Mouse (Mus musculus): ENCODE data around the gene Nrxn1. TPM values are rescaled to one million over a fixed set of nuclear protein-coding genes. Genes with fewer than 3 reads are reported as not detected.

The Nrxn1 gene
- polyA plus RNA-seq, 2 experiments: 6.3 to 12.2 TPM

DNA sequence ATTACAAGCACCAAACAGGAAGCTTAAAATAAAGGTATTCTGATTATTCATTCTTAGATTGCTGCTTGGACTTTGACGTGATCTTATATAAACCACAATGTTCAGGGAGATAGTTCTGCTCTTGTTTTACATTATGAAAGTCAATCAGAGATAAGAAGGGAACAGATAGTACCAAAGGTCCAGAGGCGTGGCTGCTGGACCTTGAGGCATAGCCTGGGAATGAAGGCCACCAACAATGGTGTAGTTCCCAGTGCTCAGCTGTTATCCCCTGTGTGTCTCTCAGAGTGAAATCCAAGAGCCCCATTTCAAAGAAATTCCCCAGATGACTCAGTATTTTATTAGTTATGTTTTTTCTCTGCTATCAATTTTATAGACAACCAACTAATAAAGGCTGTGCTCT, 294.2 kb downstream of the Nrxn1 start:
- no peaks in the 10 kb centered on the region; the same call in 1 of the 2 replicates for H3K4me1 ChIP-seq (ENCODE audit: control insufficient read depth, insufficient read depth, low read length)
- H3K9me3 ChIP-seq (ENCODE audit: control insufficient read depth, low read length): no peaks in the 10 kb centered on the region
- H3K9ac ChIP-seq (ENCODE audit: low read depth, low read length, severe bottlenecking): no peak overlapping the region
- H3K27ac ChIP-seq (replicated peaks; ENCODE audit: low read depth, low read length): no peak overlapping the region
- no peaks in the 10 kb centered on the region for H3K36me3 ChIP-seq (ENCODE audit: control insufficient read depth, insufficient read depth, low read length)
- no peak overlapping the region for H3K4me3 ChIP-seq (replicated peaks; ENCODE audit: low read length)
- DNase-seq (ENCODE audit: low spot score) (no peak), ATAC-seq (ENCODE audit: low FRiP score, low read depth) (no peak)
- no peak overlapping the region for H3K4me2 ChIP-seq (replicated peaks; ENCODE audit: low read depth, low read length, severe bottlenecking)
- TF ChIP-seq POLR2A (IDR thresholded peaks at IDR 0.05; ENCODE audit: borderline replicate concordance, extremely low read depth, insufficient read depth, insufficient read length): no peak
- no peaks in the 10 kb centered on the region for H3K27me3 ChIP-seq (ENCODE audit: control insufficient read depth, insufficient read depth, low read length)
- 88% methylated on average over 2 of the region's 2 CpGs for whole genome bisulfite sequencing

DNA sequence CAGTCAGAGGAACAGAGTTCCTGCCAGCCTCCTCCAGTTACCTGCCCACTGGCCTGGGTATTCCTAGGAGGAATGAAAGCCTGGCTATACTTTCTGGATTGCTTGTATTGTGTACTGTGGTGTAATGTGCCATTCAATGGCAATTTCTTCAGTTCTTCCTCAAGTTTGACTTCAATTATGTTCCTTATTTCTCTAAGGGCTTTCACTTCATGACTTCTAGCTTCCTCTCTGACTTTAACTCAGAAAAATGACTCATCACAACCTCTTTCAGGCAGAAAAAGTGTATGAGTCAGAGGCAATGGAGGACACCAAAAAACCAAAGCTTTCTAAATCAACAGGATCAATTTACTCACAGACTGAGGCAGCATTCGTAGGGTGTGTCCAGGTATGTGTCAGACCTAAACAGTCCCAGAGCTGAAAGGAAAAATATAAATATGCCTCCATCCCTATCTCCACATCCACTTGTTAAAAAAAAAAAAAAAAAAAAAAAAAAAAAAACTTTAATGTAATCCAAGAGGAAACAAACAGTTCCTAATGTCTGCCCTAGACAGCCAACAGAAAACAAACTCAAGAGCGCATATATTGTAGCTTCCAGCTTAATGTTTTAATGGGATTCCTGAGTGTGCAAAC, 295.1 kb downstream of the Nrxn1 start:
- ATAC-seq (ENCODE audit: low FRiP score, low read depth) (no peak), DNase-seq (ENCODE audit: low spot score) (no peak)
- Histone ChIP-seq H3K36me3 (ENCODE audit: control insufficient read depth, insufficient read depth, low read length) (no peaks in the 10 kb centered on the region), H3K4me2 (replicated peaks; ENCODE audit: low read depth, low read length, severe bottlenecking) (no peak overlapping the region), H3K4me1 (ENCODE audit: control insufficient read depth, insufficient read depth, low read length) (no peaks in the 10 kb centered on the region; the same call in 1 of the 2 replicates), H3K27ac (replicated peaks; ENCODE audit: low read depth, low read length) (no peak overlapping the region), H3K9ac (ENCODE audit: low read depth, low read length, severe bottlenecking) (no peak overlapping the region), H3K9me3 (ENCODE audit: control insufficient read depth, low read length) (no peaks in the 10 kb centered on the region), H3K27me3 (ENCODE audit: control insufficient read depth, insufficient read depth, low read length) (no peaks in the 10 kb centered on the region), H3K4me3 (replicated peaks; ENCODE audit: low read length) (no peak overlapping the region)
- no peak for TF ChIP-seq POLR2A (IDR thresholded peaks at IDR 0.05; ENCODE audit: borderline replicate concordance, extremely low read depth, insufficient read depth, insufficient read length)
- WGBS: 90% methylated on average over 2 of the region's 2 CpGs

DNA sequence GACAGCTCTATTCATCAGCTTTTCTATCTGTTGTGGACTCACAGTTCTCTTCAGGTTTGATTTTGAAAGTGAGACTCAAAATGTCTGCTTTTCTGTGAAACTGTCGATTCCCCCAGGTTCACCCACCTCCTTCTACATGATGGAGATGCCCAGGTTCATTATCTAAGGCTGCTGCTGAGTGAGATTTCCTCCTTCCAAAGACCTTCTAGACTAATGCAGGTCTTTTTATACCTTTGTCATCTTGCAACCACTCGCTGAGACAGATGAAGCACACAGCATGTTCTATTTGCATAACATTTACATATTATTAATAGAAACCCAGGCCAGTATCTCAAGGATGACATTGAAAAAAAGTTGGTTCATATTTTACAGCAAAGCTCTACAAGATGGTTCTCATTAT, 295.9 kb downstream of the Nrxn1 start:
- no peak for DNase-seq (ENCODE audit: low spot score)
- no peak for ATAC-seq (ENCODE audit: low FRiP score, low read depth)
- TF ChIP-seq POLR2A (IDR thresholded peaks at IDR 0.05; ENCODE audit: borderline replicate concordance, extremely low read depth, insufficient read depth, insufficient read length): no peak
- H3K27me3 ChIP-seq (ENCODE audit: control insufficient read depth, insufficient read depth, low read length): no peaks in the 10 kb centered on the region
- no peak overlapping the region for H3K4me3 ChIP-seq (replicated peaks; ENCODE audit: low read length)
- H3K36me3 ChIP-seq (ENCODE audit: control insufficient read depth, insufficient read depth, low read length): no peaks in the 10 kb centered on the region
- no peak overlapping the region for H3K9ac ChIP-seq (ENCODE audit: low read depth, low read length, severe bottlenecking)
- H3K4me1 ChIP-seq (ENCODE audit: control insufficient read depth, insufficient read depth, low read length): no peaks in the 10 kb centered on the region; the same call in 1 of the 2 replicates
- no peak overlapping the region for H3K27ac ChIP-seq (replicated peaks; ENCODE audit: low read depth, low read length)
- WGBS: 69% methylated on average over 2 of the region's 2 CpGs
- H3K4me2 ChIP-seq (replicated peaks; ENCODE audit: low read depth, low read length, severe bottlenecking): no peak overlapping the region
- H3K9me3 ChIP-seq (ENCODE audit: control insufficient read depth, low read length): no peaks in the 10 kb centered on the region

DNA sequence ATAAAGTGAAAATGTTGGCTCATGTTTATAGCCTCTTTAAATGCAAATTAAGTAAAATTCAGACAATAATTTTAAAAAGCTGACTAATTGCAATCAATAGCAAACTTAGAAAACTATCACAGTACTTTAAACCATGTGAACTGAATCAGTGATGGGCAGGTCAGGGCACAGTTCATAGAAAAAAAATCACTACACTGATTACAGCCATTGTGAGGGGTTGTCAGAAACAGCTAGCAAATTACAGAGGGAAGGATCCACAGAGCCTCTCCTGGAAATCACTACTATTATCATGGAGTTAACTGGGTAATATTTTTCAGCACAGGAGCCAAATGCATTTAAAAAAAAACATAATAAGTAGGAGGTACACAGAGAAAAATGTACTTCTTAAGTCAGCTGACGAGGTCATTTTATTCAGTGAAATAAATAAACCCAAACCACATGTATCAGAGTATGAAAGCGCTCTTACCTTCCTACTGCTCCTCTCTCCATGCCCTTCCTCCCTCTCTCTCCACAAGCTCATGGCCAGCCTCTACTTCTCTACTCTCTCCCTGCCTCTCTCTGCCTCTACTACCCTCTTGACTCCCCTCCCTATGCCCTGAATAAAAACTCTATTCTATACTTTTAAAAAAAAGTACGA, 304.3 kb downstream of the Nrxn1 start:
- no peak overlapping the region for H3K9ac ChIP-seq (ENCODE audit: low read depth, low read length, severe bottlenecking)
- no peak for ATAC-seq (ENCODE audit: low FRiP score, low read depth)
- no peaks in the 10 kb centered on the region for H3K4me1 ChIP-seq (ENCODE audit: control insufficient read depth, insufficient read depth, low read length)
- H3K27ac ChIP-seq (replicated peaks; ENCODE audit: low read depth, low read length): no peak overlapping the region
- TF ChIP-seq POLR2A (IDR thresholded peaks at IDR 0.05; ENCODE audit: borderline replicate concordance, extremely low read depth, insufficient read depth, insufficient read length): no peak
- H3K9me3 ChIP-seq (ENCODE audit: control insufficient read depth, low read length): no peaks in the 10 kb centered on the region
- no peaks in the 10 kb centered on the region for H3K27me3 ChIP-seq (ENCODE audit: control insufficient read depth, insufficient read depth, low read length)
- WGBS: 70% methylated on average over 3 of the region's 3 CpGs
- no peaks in the 10 kb centered on the region for H3K36me3 ChIP-seq (ENCODE audit: control insufficient read depth, insufficient read depth, low read length)
- no peak overlapping the region for H3K4me2 ChIP-seq (replicated peaks; ENCODE audit: low read depth, low read length, severe bottlenecking)
- H3K4me3 ChIP-seq (replicated peaks; ENCODE audit: low read length): no peak overlapping the region
- no peak for DNase-seq (ENCODE audit: low spot score)

DNA sequence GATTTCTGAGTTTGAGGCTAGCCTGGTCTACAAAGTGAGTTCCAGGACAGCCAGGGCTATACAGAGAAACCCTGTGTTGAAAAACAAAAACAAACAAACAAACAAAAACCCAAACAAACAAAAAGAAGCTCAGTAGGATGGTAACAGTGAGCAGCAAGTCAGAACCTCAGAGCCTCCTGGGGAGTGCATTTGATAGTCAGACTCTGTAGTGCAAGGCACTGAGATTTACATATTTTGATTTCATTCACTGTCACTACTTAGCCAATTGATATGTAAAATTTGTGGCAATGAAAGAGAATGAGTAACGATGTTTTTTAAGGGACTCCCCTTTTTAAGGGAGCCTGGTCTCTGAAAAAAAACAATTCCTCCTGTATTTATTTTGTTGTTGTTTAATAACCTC, 304.8 kb downstream of the Nrxn1 start:
- TF ChIP-seq POLR2A (IDR thresholded peaks at IDR 0.05; ENCODE audit: borderline replicate concordance, extremely low read depth, insufficient read depth, insufficient read length): no peak
- no peak overlapping the region for H3K27ac ChIP-seq (replicated peaks; ENCODE audit: low read depth, low read length)

More for the DNA sequence above, 304.8 kb downstream of the Nrxn1 start:
- H3K9me3 ChIP-seq (ENCODE audit: control insufficient read depth, low read length): no peaks in the 10 kb centered on the region
- WGBS: 63% methylated on average over 1 of the region's 1 CpGs
- no peaks in the 10 kb centered on the region for H3K36me3 ChIP-seq (ENCODE audit: control insufficient read depth, insufficient read depth, low read length)
- H3K4me1 ChIP-seq (ENCODE audit: control insufficient read depth, insufficient read depth, low read length): no peaks in the 10 kb centered on the region
- H3K27me3 ChIP-seq (ENCODE audit: control insufficient read depth, insufficient read depth, low read length): no peaks in the 10 kb centered on the region
- no peak overlapping the region for H3K4me3 ChIP-seq (replicated peaks; ENCODE audit: low read length)
- H3K9ac ChIP-seq (ENCODE audit: low read depth, low read length, severe bottlenecking): no peak overlapping the region
- DNase-seq (ENCODE audit: low spot score) (no peak), ATAC-seq (ENCODE audit: low FRiP score, low read depth) (no peak)
- no peak overlapping the region for H3K4me2 ChIP-seq (replicated peaks; ENCODE audit: low read depth, low read length, severe bottlenecking)
